Mouse (Mus musculus) limb, embryonic 10.5 days (tissue): ENCODE measurements at regions not wholly inside any gene's neighbourhood (a gene's known extent, or its start where the extent isn't known, plus 50 kb on each side); places are given as distances from the start of the nearest gene placed in this dataset.

Experiments used
- DNase-seq: peaks from one replicate; pipeline ENCODE4 v3.0.0-alpha.2; 2017; ENCODE audit warnings: low spot score
- H3K27ac ChIP-seq: fragments of 300-500 bp; sonication (generic); 2 replicates; pipeline ENCODE4 v1.5.1; 2016; ENCODE audit warnings: mild to moderate bottlenecking
- H3K27me3 ChIP-seq: fragments of 300-500 bp; sonication (generic); 2 replicates; pipeline ENCODE4 v1.6.1; 2016; ENCODE audit warnings: low read depth, mild to moderate bottlenecking; ENCODE audit not compliant: poor library complexity, severe bottlenecking
- H3K36me3 ChIP-seq: fragments of 300-500 bp; sonication (generic); 2 replicates; pipeline ENCODE4 v1.6.1; 2016; ENCODE audit warnings: mild to moderate bottlenecking, moderate library complexity
- H3K4me1 ChIP-seq: fragments of 300-500 bp; sonication (generic); 2 replicates; pipeline ENCODE4 v1.6.1; 2016
- H3K4me3 ChIP-seq: fragments of 300-500 bp; sonication (generic); 2 replicates; pipeline ENCODE4 v1.5.1; 2016; ENCODE audit warnings: mild to moderate bottlenecking, moderate library complexity
- H3K9me3 ChIP-seq: fragments of 300-500 bp; sonication (generic); replicated peaks from 2 replicates; pipeline ENCODE4 v1.6.1; 2016; ENCODE audit warnings: mild to moderate bottlenecking
- WGBS: fragments of 180-500 bp; shearing (Covaris S2); methylation state at CpG from one replicate; pipeline ENCODE4 v1.1.7; 2016; 5-methylcytosine and 5-hydroxymethylcytosine counted together

DNA sequence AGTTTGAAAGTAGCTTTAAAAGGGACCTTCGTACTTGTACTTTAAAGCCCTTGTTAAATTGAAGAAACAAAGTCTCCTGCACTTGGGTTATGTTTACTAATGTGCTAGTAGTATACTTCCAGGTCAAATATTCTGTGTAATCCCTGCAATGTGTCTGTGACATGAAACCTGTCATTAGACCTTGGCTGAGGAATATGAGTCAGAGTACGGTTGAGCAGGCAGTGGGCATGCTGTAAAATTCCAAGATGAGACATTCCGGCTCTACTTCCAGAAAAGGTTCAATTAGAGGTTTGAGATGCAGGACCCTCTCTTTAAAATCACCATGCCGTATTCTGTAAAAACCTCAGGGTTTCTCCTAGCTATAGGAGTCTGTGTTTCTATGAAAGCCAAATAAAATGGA lies 64.6 kb upstream of the Adamts5 start:
- no peaks in the 10 kb centered on the region for H3K27me3 ChIP-seq
- 67% methylated on average over 4 of the region's 4 CpGs for WGBS
- DNase-seq = no peak
- no peaks in the 10 kb centered on the region for H3K36me3 ChIP-seq
- no peak overlapping the region for H3K4me3 ChIP-seq
- H3K27ac ChIP-seq = no peak overlapping the region
- no peaks in the 10 kb centered on the region for H3K9me3 ChIP-seq
- peaks cover 6% of the 10 kb centered on the region; the same call in 1 of the 2 replicates for H3K4me1 ChIP-seq

DNA sequence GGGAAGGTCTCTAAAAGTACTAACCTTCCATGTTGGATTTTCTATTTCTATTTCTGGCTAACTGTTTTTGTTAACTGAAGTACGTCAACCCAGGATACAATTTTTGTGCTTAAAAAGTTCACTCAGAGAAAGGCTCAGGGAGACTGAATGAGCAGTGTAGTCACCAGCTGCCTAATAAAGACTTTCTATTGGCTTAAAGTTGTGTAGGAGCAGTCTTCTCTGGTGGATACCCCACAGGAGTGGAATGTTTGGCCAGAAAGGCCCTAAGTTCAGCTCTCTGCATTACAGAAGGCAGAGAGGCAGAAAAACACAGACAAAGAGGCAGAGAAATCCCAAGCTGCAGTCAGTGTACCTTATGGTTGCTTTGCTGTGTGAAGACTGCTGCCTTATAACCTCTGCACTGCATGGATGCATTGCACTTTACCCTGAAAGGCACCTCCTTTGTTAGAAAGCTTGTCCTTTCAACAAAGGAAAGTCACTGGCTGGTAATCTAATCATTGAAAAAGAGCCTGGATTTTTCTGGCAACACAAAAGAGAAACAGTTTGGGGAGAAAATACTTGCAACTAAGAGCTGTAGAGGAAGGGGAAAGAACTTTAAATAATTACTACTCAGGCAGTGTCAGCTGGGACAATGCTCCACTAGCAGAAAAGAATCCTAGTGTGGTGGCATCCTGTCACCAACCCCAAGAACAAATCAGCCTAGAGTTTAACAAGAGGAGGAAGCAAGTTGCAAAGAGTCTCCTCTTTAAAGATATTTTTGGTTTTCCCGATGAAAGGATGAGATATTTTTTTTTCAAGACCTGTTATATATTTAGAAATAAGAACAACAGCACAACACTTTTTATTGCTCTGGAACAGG lies 63.0 kb upstream of the Adamts5 start:
- Histone ChIP-seq H3K4me1 (peaks cover 6% of the 10 kb centered on the region; the same call in 1 of the 2 replicates), H3K27ac (peak overlapping the region; percentile 76; the same call in 1 of the 2 replicates), H3K27me3 (no peaks in the 10 kb centered on the region), H3K36me3 (no peaks in the 10 kb centered on the region), H3K9me3 (no peaks in the 10 kb centered on the region), H3K4me3 (no peak overlapping the region)
- WGBS = 86% methylated on average over 2 of the region's 2 CpGs
- DNase-seq = no peak

DNA sequence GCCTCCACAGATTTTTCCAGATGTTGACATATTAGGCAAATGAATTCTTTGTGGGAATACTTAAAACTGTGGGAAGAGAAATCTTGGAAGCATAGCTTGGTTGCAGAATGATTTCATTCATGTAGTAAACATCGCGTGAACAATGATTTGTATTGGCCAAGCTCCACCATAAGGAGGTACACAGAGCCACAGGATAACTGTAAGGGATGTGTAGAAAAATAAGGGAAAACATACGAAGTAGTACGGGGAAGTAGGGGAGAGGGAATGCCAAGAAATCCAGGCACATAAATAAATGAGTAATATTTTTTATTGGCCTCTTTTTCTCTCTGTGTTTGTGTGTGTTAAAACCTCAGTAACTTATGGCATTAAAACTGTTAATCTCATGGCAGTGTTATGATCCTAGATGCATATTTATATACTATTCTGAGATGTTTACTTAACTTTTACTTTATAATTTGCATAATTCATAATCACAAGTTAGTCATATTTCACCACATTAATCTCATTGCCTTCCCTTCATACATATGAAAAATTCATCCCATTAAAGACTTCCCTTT lies 54.5 kb upstream of the Adamts5 start:
- DNase-seq = no peak
- Histone ChIP-seq H3K4me3 (no peak overlapping the region), H3K27ac (no peak overlapping the region), H3K27me3 (no peaks in the 10 kb centered on the region), H3K9me3 (no peaks in the 10 kb centered on the region), H3K4me1 (peaks cover 8% of the 10 kb centered on the region), H3K36me3 (no peaks in the 10 kb centered on the region)
- 88% methylated on average over 4 of the region's 4 CpGs for WGBS

DNA sequence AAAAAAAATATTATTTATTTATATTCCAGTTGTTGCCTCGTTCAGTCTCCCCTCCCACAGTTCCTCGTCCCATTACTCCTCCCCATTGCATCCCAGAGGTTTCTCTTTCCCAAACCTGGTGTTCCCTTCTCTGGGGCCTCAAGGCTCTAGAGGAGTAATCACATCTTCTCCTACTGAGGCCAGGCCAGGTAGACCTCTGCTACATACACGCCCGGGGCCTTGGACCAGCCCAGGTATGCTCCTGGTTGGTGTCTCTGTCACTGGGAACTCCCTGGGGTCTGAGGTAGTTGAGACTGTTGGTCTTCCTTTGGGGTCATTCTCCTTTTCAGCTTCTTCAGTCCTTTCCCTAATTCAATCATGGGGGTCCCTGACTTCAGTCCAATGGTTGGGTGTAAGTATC lies 50.0 kb upstream of the Adamts5 start:
- Histone ChIP-seq H3K9me3 (no peaks in the 10 kb centered on the region), H3K36me3 (no peaks in the 10 kb centered on the region), H3K27ac (no peak overlapping the region), H3K4me1 (peaks cover 4% of the 10 kb centered on the region), H3K4me3 (no peak overlapping the region), H3K27me3 (no peaks in the 10 kb centered on the region)
- no peak for DNase-seq
- 92% methylated on average over 4 of the region's 4 CpGs for WGBS
